Mouse (Mus musculus): ENCODE measurements at regions not wholly inside any gene's neighbourhood (a gene's known extent, or its start where the extent isn't known, plus 50 kb on each side); places are given as distances from the start of the nearest gene placed in this dataset.
"Not testable (repeated sequence)": the region's sequence is repeated elsewhere in the genome, so short reads cannot be mapped to it uniquely, and the experiment has no call there.

- H3K9ac ChIP-seq (ENCODE audit: low read depth, low read length): no peak overlapping the region
- H3K27ac ChIP-seq (ENCODE audit: low read length): no peak overlapping the region
- no peak for ATAC-seq
- H3K27me3 ChIP-seq (ENCODE audit: control insufficient read depth, insufficient read depth, low read depth, low read length): no peaks in the 10 kb centered on the region
- no peak overlapping the region for H3K4me3 ChIP-seq (ENCODE audit: low read depth, low read length)
- H3K9me3 ChIP-seq (replicated peaks; ENCODE audit: control insufficient read depth, low read length, poor library complexity, severe bottlenecking): no peaks in the 10 kb centered on the region
- H3K4me2 ChIP-seq (ENCODE audit: low read length): no peak overlapping the region
- H3K4me1 ChIP-seq (ENCODE audit: control insufficient read depth, insufficient read depth, low read length): no peaks in the 10 kb centered on the region
- no peaks in the 10 kb centered on the region for H3K36me3 ChIP-seq (ENCODE audit: control insufficient read depth, insufficient read depth, low read length)
Measured at GRCm38 (mm10) chr1:94969543-94969942, 343.9 kb upstream of the Fam174a start.

- Histone ChIP-seq H3K27me3 (ENCODE audit: control insufficient read depth, insufficient read depth, low read depth, low read length) (no peaks in the 10 kb centered on the region), H3K27ac (ENCODE audit: low read length) (no peak overlapping the region), H3K9ac (ENCODE audit: low read depth, low read length) (no peak overlapping the region), H3K4me2 (ENCODE audit: low read length) (no peak overlapping the region), H3K4me1 (ENCODE audit: control insufficient read depth, insufficient read depth, low read length) (no peaks in the 10 kb centered on the region), H3K36me3 (ENCODE audit: control insufficient read depth, insufficient read depth, low read length) (no peaks in the 10 kb centered on the region), H3K9me3 (replicated peaks; ENCODE audit: control insufficient read depth, low read length, poor library complexity, severe bottlenecking) (no peaks in the 10 kb centered on the region), H3K4me3 (ENCODE audit: low read depth, low read length) (no peak overlapping the region)
- WGBS: 62% methylated on average over 3 of the region's 3 CpGs
- ATAC-seq: no peak
Measured at GRCm38 (mm10) chr1:94970103-94970759, 343.2 kb upstream of the Fam174a start.

- 16% methylated on average over 1 of the region's 1 CpGs for WGBS
- H3K4me3 ChIP-seq (ENCODE audit: low read depth, low read length): no peak overlapping the region
- H3K36me3 ChIP-seq (ENCODE audit: control insufficient read depth, insufficient read depth, low read length): no peaks in the 10 kb centered on the region
- H3K4me2 ChIP-seq (ENCODE audit: low read length): no peak overlapping the region
- H3K27ac ChIP-seq (ENCODE audit: low read length): no peak overlapping the region
- H3K27me3 ChIP-seq (ENCODE audit: control insufficient read depth, insufficient read depth, low read depth, low read length): no peaks in the 10 kb centered on the region
- H3K9ac ChIP-seq (ENCODE audit: low read depth, low read length): no peak overlapping the region
- no peak for ATAC-seq
- H3K4me1 ChIP-seq (ENCODE audit: control insufficient read depth, insufficient read depth, low read length): no peaks in the 10 kb centered on the region
- H3K9me3 ChIP-seq (replicated peaks; ENCODE audit: control insufficient read depth, low read length, poor library complexity, severe bottlenecking): no peaks in the 10 kb centered on the region
Measured at GRCm38 (mm10) chr1:94993338-94993737, 320.1 kb upstream of the Fam174a start.

DNA sequence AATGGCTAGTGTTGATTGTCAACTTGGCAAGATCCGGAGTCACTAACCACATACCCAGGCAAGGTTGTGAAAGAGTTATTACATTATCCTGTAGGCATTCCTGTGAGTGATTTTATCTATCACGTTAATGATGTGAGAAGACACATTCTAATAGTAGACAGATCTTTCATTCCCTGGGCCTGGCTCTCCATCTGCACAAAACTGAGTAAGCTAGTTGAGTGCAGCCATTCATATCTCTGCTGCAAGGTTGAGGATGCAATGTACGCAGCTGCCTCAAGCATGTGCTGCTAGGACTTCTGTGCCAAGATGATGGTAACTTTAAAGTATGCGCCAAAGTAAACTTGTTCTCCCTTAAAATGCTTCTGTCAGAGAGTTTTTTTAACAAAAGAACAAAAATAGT, 309.5 kb upstream of the Fam174a start:
- H3K4me1 ChIP-seq (ENCODE audit: control insufficient read depth, insufficient read depth, low read length): no peaks in the 10 kb centered on the region
- H3K36me3 ChIP-seq (ENCODE audit: control insufficient read depth, insufficient read depth, low read length): no peaks in the 10 kb centered on the region
- no peak overlapping the region for H3K9ac ChIP-seq (ENCODE audit: low read depth, low read length)
- no peaks in the 10 kb centered on the region for H3K27me3 ChIP-seq (ENCODE audit: control insufficient read depth, insufficient read depth, low read depth, low read length)
- no peaks in the 10 kb centered on the region for H3K9me3 ChIP-seq (replicated peaks; ENCODE audit: control insufficient read depth, low read length, poor library complexity, severe bottlenecking)
- 92% methylated on average over 4 of the region's 4 CpGs for WGBS
- no peak overlapping the region for H3K4me2 ChIP-seq (ENCODE audit: low read length)
- ATAC-seq: no peak
- H3K27ac ChIP-seq (ENCODE audit: low read length): no peak overlapping the region
- H3K4me3 ChIP-seq (ENCODE audit: low read depth, low read length): no peak overlapping the region

DNA sequence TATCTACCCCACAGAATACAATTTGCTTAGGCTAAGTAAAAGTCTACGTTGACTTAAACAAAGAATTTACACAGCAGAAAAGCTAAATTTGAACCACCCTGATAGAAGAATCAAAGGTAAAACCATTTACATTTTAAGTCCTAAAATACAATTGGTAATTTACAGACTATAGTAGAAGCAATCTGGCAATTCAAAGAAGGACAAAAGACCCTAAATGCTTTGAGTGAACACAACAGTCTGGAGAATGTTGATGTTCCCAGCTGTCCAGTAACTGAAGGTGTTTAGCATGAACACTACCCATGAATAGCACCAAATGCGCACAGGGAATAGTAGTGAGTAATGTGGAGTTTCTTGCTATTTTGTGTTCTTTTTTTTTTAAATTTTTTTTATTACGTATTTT, 282.8 kb upstream of the Fam174a start:
- Histone ChIP-seq H3K27me3 (ENCODE audit: control insufficient read depth, insufficient read depth, low read depth, low read length) (no peaks in the 10 kb centered on the region), H3K9ac (ENCODE audit: low read depth, low read length) (no peak overlapping the region), H3K4me1 (ENCODE audit: control insufficient read depth, insufficient read depth, low read length) (no peaks in the 10 kb centered on the region), H3K4me3 (ENCODE audit: low read depth, low read length) (no peak overlapping the region), H3K27ac (ENCODE audit: low read length) (no peak overlapping the region), H3K4me2 (ENCODE audit: low read length) (no peak overlapping the region), H3K36me3 (ENCODE audit: control insufficient read depth, insufficient read depth, low read length) (no peaks in the 10 kb centered on the region), H3K9me3 (replicated peaks; ENCODE audit: control insufficient read depth, low read length, poor library complexity, severe bottlenecking) (no peaks in the 10 kb centered on the region)
- no peak for ATAC-seq
- WGBS: 88% methylated on average over 3 of the region's 3 CpGs

DNA sequence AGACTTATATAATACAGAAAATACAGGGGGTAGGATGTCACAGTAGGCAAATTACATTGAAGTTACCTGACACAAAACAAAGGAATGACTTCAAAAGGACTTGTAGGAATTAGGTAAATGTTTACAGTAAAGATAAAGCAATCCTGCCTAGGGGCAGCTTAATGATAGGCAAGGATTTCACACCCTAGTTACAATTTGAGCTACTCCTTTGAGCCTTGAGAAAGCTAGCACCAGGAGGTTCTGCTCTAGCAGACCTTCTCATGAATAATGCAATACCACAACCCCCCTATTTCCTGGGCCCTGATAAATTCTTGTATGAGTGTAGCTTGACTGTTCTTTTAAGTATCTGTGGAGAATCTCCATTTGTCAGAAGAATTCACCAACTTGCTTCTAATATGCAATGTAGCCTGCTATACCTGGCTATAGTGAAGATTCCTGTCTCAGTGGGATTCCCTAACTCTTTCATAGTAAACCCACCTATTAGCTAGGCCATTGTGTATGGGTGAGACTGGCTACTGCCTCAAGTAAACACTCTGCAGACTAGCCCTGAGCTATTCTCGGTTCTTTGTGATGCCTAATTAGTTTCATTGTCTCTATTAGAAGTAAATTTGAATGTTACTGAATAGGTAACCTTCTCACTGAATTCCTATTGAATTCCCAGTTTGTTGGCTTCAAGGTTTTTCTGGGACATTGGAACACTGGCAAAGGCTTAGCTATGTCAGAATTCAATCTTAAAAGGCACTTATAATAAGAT, 279.6 kb upstream of the Fam174a start:
- ATAC-seq; H3K36me3 ChIP-seq (ENCODE audit: control insufficient read depth, insufficient read depth, low read length); H3K4me2 ChIP-seq (ENCODE audit: low read length); H3K9me3 ChIP-seq (replicated peaks; ENCODE audit: control insufficient read depth, low read length, poor library complexity, severe bottlenecking); H3K27me3 ChIP-seq (ENCODE audit: control insufficient read depth, insufficient read depth, low read depth, low read length); H3K27ac ChIP-seq (ENCODE audit: low read length); H3K9ac ChIP-seq (ENCODE audit: low read depth, low read length); H3K4me1 ChIP-seq (ENCODE audit: control insufficient read depth, insufficient read depth, low read length); H3K4me3 ChIP-seq (ENCODE audit: low read depth, low read length): not testable (repeated sequence)
- 23% methylated on average over 1 of the region's 1 CpGs for WGBS

DNA sequence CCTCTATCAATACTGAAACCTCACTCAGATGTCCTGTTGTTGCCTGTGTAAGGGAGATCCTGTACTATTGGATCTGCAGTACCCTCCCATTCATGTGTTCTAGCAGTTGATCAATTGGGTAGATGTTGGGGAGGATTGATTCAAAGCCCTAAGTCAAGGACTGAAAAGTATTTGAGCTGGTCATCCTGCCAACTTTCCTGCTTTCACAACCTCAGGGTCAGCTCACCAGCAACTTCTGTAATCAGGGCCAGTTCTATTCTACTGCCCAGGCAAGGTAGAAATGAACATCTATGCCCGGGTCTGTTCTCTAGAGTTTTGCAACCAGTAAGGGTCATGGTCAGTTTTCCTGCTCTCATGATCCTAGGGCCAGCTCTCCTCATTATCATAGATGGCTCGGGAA, 275.0 kb upstream of the Fam174a start:
- no peaks in the 10 kb centered on the region for H3K4me1 ChIP-seq (ENCODE audit: control insufficient read depth, insufficient read depth, low read length)
- no peak overlapping the region for H3K4me2 ChIP-seq (ENCODE audit: low read length)
- ATAC-seq: no peak
- H3K27ac ChIP-seq (ENCODE audit: low read length): no peak overlapping the region
- H3K4me3 ChIP-seq (ENCODE audit: low read depth, low read length): no peak overlapping the region
- H3K36me3 ChIP-seq (ENCODE audit: control insufficient read depth, insufficient read depth, low read length): no peaks in the 10 kb centered on the region
- 81% methylated on average over 2 of the region's 2 CpGs for WGBS
- no peak overlapping the region for H3K9ac ChIP-seq (ENCODE audit: low read depth, low read length)
- no peaks in the 10 kb centered on the region for H3K27me3 ChIP-seq (ENCODE audit: control insufficient read depth, insufficient read depth, low read depth, low read length)
- H3K9me3 ChIP-seq (replicated peaks; ENCODE audit: control insufficient read depth, low read length, poor library complexity, severe bottlenecking): no peaks in the 10 kb centered on the region

GRCm38 (mm10) chr1:95040332-95040731, 273.1 kb upstream of the Fam174a start:
- H3K27me3 ChIP-seq (ENCODE audit: control insufficient read depth, insufficient read depth, low read depth, low read length): no peaks in the 10 kb centered on the region
- H3K36me3 ChIP-seq (ENCODE audit: control insufficient read depth, insufficient read depth, low read length): no peaks in the 10 kb centered on the region
- H3K4me1 ChIP-seq (ENCODE audit: control insufficient read depth, insufficient read depth, low read length): no peaks in the 10 kb centered on the region
- no peak overlapping the region for H3K4me3 ChIP-seq (ENCODE audit: low read depth, low read length)
- no peak overlapping the region for H3K27ac ChIP-seq (ENCODE audit: low read length)
- ATAC-seq: no peak
- H3K9me3 ChIP-seq (replicated peaks; ENCODE audit: control insufficient read depth, low read length, poor library complexity, severe bottlenecking): no peaks in the 10 kb centered on the region
- no peak overlapping the region for H3K9ac ChIP-seq (ENCODE audit: low read depth, low read length)
- WGBS: 79% methylated on average over 2 of the region's 2 CpGs
- H3K4me2 ChIP-seq (ENCODE audit: low read length): no peak overlapping the region

DNA sequence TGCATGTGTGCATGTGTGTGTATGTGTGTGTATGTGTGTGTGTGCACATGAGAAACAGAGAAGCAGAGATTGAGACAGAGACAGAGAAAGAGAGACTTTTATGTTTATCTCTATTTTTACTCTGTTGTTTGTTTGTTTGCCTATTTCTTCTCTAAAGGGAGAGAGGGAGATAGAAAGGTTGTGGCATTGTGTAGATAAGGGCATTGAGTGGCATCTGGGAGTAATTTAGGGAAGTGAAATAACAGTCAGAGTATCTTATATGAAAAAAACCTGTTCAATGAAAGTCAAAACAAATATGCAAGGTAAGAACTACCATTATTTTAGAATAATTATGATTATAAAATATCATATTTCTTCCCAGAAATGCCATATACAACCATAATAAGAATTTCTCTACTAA, 270.1 kb upstream of the Fam174a start:
- H3K9me3 ChIP-seq (replicated peaks; ENCODE audit: control insufficient read depth, low read length, poor library complexity, severe bottlenecking): no peaks in the 10 kb centered on the region
- H3K9ac ChIP-seq (ENCODE audit: low read depth, low read length): no peak overlapping the region
- H3K4me3 ChIP-seq (ENCODE audit: low read depth, low read length): no peak overlapping the region
- H3K4me1 ChIP-seq (ENCODE audit: control insufficient read depth, insufficient read depth, low read length): no peaks in the 10 kb centered on the region
- ATAC-seq: no peak
- no peak overlapping the region for H3K27ac ChIP-seq (ENCODE audit: low read length)
- no peak overlapping the region for H3K4me2 ChIP-seq (ENCODE audit: low read length)
- H3K36me3 ChIP-seq (ENCODE audit: control insufficient read depth, insufficient read depth, low read length): no peaks in the 10 kb centered on the region
- H3K27me3 ChIP-seq (ENCODE audit: control insufficient read depth, insufficient read depth, low read depth, low read length): no peaks in the 10 kb centered on the region

Data from midbrain, embryonic 16.5 days (tissue).